Mouse (Mus musculus) ES-E14 (cell line): ENCODE data around the gene Rasgef1b. TPM values are rescaled to one million over a fixed set of nuclear protein-coding genes. Genes with fewer than 3 reads are reported as not detected.
"Not testable (repeated sequence)": the region's sequence is repeated elsewhere in the genome, so short reads cannot be mapped to it uniquely, and the experiment has no call there.

Source experiments
- DNase-seq: peaks from one replicate; pipeline ENCODE4 v3.0.0-alpha.2; 2013; ENCODE audit warnings: low read depth, low spot score
- H3K27ac ChIP-seq: 2 replicates; pipeline ENCODE4 v1.5.1; 2012; ENCODE audit warnings: low read depth, mild to moderate bottlenecking, low read length, moderate library complexity, mixed read lengths; ENCODE audit not compliant: poor library complexity, insufficient read depth, severe bottlenecking
- H3K36me3 ChIP-seq: 2 replicates; pipeline ENCODE4 v1.6.1; 2012; ENCODE audit warnings: mild to moderate bottlenecking, low read length, moderate library complexity, mixed read lengths; ENCODE audit not compliant: control insufficient read depth, poor library complexity, insufficient read depth, severe bottlenecking
- H3K4me1 ChIP-seq, 2 experiments: fragments of 150-350 bp in 1 of 2; sonication (generic) in 1 of 2; 2 replicates each; pipeline ENCODE4 v1.6.1; 2012; ENCODE audit warnings: low read length in 2 of 2, mild to moderate bottlenecking in 1 of 2, mixed read lengths in 1 of 2; ENCODE audit not compliant: control insufficient read depth in 2 of 2, insufficient read depth in 2 of 2, poor library complexity in 1 of 2
- H3K4me3 ChIP-seq, 2 experiments: fragments of 150-350 bp in 1 of 2; sonication (generic) in 1 of 2; 2 replicates each; pipeline ENCODE4 v1.5.1; 2012; ENCODE audit warnings: low read length in 2 of 2, low read depth in 1 of 2, mild to moderate bottlenecking in 1 of 2, mixed read lengths in 1 of 2; ENCODE audit not compliant: insufficient read depth in 1 of 2, poor library complexity in 1 of 2, severe bottlenecking in 1 of 2
- H3K9ac ChIP-seq: 2 replicates; pipeline ENCODE4 v1.6.1; 2012; ENCODE audit warnings: low read depth, mild to moderate bottlenecking, low read length, mixed read lengths; ENCODE audit not compliant: poor library complexity, insufficient read depth, severe bottlenecking
- H3K9me3 ChIP-seq: fragments of 150-350 bp; sonication (generic); 2 replicates; pipeline ENCODE4 v1.6.1; 2012; ENCODE audit warnings: low read depth, mild to moderate bottlenecking, low read length; ENCODE audit not compliant: control insufficient read depth, insufficient read depth
- CHD2 ChIP-seq: IDR thresholded peaks from 2 replicates; pipeline ENCODE4 v1.6.1; 2014; ENCODE audit warnings: mild to moderate bottlenecking, low read depth, low read length, inconsistent platforms
- HCFC1 ChIP-seq: IDR thresholded peaks from 2 replicates; pipeline ENCODE4 v1.6.1; 2012; ENCODE audit warnings: low read length, inconsistent platforms, borderline replicate concordance; ENCODE audit not compliant: insufficient read depth
- MAFK ChIP-seq: IDR thresholded peaks from 2 replicates; pipeline ENCODE4 v1.6.1; 2014; ENCODE audit warnings: mild to moderate bottlenecking, low read depth, low read length, inconsistent platforms; ENCODE audit not compliant: insufficient read depth
- ZC3H11A ChIP-seq: IDR thresholded peaks from 2 replicates; pipeline ENCODE4 v1.6.1; 2012; ENCODE audit warnings: low read depth, mild to moderate bottlenecking, inconsistent platforms, low read length, borderline replicate concordance
- ZNF384 ChIP-seq: IDR thresholded peaks from 2 replicates; pipeline ENCODE4 v1.6.1; 2012; ENCODE audit warnings: low read depth, low read length, inconsistent platforms
- in situ Hi-C, 2 experiments: fragments of 600-800 bp; cut with MboI; formaldehyde crosslinking; loops; one replicate each; pipeline ENCODE4 v1.15.1; 2025; ENCODE audit warnings: low sequenced_read_pairs in 2 of 2, inconsistent platforms in 1 of 2; ENCODE audit not compliant: unreplicated experiment in 2 of 2
- total RNA-seq: library from RNA; depleted of rRNA; stranded (reverse); fragments of 300-350 nt; gene quantifications from 2 replicates; pipeline ENCODE4 v1.2.3, GENCODE M21; 2012

Rasgef1b gene
- total RNA-seq, 1 experiment = 2.8 TPM

DNA sequence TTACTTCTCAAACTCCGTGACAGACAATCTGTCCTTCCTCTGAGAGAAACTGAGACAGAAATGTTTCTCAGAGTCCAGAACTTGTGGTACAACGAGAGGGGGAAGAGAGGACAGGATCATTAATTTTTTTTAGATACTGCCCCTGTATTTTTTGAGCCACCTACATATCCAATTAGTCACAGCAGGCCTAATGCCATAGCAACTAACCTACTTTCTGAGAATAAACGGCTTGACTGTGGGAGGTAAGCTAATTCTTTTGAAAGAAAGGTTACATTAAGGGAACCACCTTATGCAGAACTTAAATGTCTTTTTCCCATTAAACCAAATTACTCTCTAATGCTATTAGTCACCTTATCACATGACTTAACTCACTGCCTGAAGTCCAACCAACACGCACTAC, 501.5 kb downstream of the Rasgef1b start:
- Histone ChIP-seq H3K4me3 (no peak overlapping the region), H3K9ac (no peak overlapping the region), H3K4me1 (no peaks in the 10 kb centered on the region), H3K27ac (no peak overlapping the region), H3K9me3 (no peaks in the 10 kb centered on the region), H3K36me3 (no peaks in the 10 kb centered on the region; the same call in 1 of the 2 replicates)
- in situ Hi-C loops = no loop called here
- no peak for DNase-seq
- TF ChIP-seq HCFC1 = no peak
- TF ChIP-seq CHD2 = no peak
- TF ChIP-seq ZC3H11A = no peak
- no peak for TF ChIP-seq ZNF384
- TF ChIP-seq MAFK = no peak

- in situ Hi-C loops = loop anchor here in 1 of 2 experiments (25.0 kb wide), 1 partner anchor 663 kb away; no protein-coding TSS in a partner anchor
- H3K36me3 ChIP-seq = no peaks in the 10 kb centered on the region; the same call in 1 of the 2 replicates
- no peak overlapping the region for H3K9ac ChIP-seq
- no peaks in the 10 kb centered on the region for H3K9me3 ChIP-seq
- no peaks in the 10 kb centered on the region for H3K4me1 ChIP-seq
- no peak overlapping the region for H3K27ac ChIP-seq
- DNase-seq = no peak
- TF ChIP-seq ZC3H11A = no peak
- no peak for TF ChIP-seq MAFK
- no peak for TF ChIP-seq CHD2
- TF ChIP-seq HCFC1 = no peak
- TF ChIP-seq ZNF384 = no peak
- no peak overlapping the region for H3K4me3 ChIP-seq
Measured at GRCm38 (mm10) chr5:99224571-99225011, 504.3 kb downstream of the Rasgef1b start.

- no peak for DNase-seq
- Histone ChIP-seq H3K9ac (no peak overlapping the region), H3K27ac (no peak overlapping the region), H3K4me3 (no peak overlapping the region), H3K4me1 (no peaks in the 10 kb centered on the region), H3K36me3 (no peaks in the 10 kb centered on the region; the same call in 1 of the 2 replicates), H3K9me3 (no peaks in the 10 kb centered on the region)
- in situ Hi-C loops = loop anchor here in 1 of 2 experiments (25.0 kb wide), 1 partner anchor 663 kb away; no protein-coding TSS in a partner anchor
- TF ChIP-seq CHD2 (no peak), MAFK (no peak), HCFC1 (no peak), ZNF384 (no peak), ZC3H11A (no peak)
Measured at GRCm38 (mm10) chr5:99223869-99224498, 504.9 kb downstream of the Rasgef1b start.

DNA sequence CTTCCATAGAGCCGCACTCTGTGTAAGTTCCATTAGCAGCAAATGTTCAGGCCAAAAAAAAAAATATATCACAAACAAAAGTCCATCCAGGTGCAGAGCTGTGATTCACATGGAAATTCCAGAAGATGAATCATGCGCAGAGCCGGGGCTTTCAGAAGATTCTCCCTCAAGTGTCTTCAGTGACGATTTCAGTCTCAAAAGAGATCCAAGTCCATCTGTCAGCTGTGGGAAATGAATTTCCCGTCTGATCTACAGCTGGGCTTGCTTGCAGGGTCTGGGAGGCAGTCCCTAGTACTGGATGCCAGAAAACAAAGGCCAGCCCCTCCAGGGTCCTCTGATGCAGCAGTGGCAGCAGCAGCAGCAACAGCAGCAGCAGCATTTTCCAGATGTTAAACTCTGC, 510.5 kb downstream of the Rasgef1b start:
- DNase-seq = no peak
- Histone ChIP-seq H3K36me3 (no peaks in the 10 kb centered on the region), H3K4me1 (no peaks in the 10 kb centered on the region), H3K27ac (no peak overlapping the region), H3K4me3 (no peak overlapping the region), H3K9ac (no peak overlapping the region), H3K9me3 (no peaks in the 10 kb centered on the region)
- in situ Hi-C loops = loop anchor here in 1 of 2 experiments (25.0 kb wide), 1 partner anchor 669 kb away; no protein-coding TSS in a partner anchor
- TF ChIP-seq ZNF384 (no peak), HCFC1 (no peak), MAFK (no peak), ZC3H11A (no peak), CHD2 (no peak)

DNA sequence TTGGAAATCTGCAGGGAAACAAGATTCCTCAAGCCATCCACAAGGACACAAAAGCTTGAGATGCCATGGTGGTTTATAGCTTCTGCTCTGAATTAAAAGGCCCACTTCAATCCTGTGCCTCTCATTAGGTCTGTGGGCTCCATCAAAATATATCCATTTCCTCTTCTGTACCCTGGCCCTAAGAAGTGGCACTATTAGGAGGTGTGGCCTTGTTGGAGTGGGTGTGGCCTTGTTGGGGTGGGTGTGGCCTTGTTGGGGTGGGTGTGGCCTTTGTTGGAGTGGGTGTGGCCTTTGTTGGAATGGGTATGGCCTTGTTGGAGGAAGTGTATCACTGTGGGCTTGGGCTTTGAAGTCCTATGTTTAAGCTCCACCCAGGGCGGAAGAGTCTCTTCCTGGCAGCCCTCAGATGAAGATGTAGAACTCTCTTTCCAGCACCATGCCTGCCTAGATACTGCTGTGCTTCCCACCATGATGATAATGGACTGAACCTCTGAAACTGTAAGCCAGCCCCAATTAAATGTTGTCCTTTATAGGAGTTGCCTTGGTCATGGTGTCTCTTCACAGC, 512.2 kb downstream of the Rasgef1b start:
- DNase-seq, H3K9me3 ChIP-seq, H3K4me3 ChIP-seq, H3K4me1 ChIP-seq, H3K9ac ChIP-seq, H3K27ac ChIP-seq, H3K36me3 ChIP-seq: not testable (repeated sequence)
- in situ Hi-C loops = loop anchor here in 1 of 2 experiments (25.0 kb wide), 1 partner anchor 671 kb away; no protein-coding TSS in a partner anchor
